Mouse (Mus musculus): ENCODE measurements around the gene Zkscan14. TPM values are rescaled to one million over a fixed set of nuclear protein-coding genes. Genes with fewer than 3 reads are reported as not detected.

The Zkscan14 gene
- polyA plus RNA-seq, 1 experiment from 2014 or later: 5.5 TPM

- ATAC-seq: no peak
- TF ChIP-seq CTCF (IDR thresholded peaks at IDR 0.05; ENCODE audit: low read depth): no peak
- no peak for TF ChIP-seq EP300 (IDR thresholded peaks at IDR 0.05; ENCODE audit: low read depth)
- Histone ChIP-seq H3K27me3 (ENCODE audit: insufficient read depth, low read length) (no peaks in the 10 kb centered on the region), H3K4me1 (ENCODE audit: insufficient read depth) (no peaks in the 10 kb centered on the region), H3K36me3 (replicated peaks; ENCODE audit: insufficient read depth, low read length) (peaks cover 91% of the 10 kb centered on the region), H3K9ac (replicated peaks) (no peak overlapping the region), H3K4me2 (ENCODE audit: low read depth, low read length) (no peak overlapping the region), H3K27ac (ENCODE audit: low read depth) (no peak overlapping the region), H3K4me3 (ENCODE audit: low read depth, low read length) (no peak overlapping the region), H3K9me3 (ENCODE audit: low read length) (no peaks in the 10 kb centered on the region)
- no peak for DNase-seq
- WGBS (ENCODE audit: insufficient replicate concordance): 82% methylated on average over 5 of the region's 5 CpGs
Observed at GRCm38 (mm10) chr5:145147748-145148147, 53.9 kb downstream of the Zkscan14 start.

Other genes starting within 250 kb of the Zkscan14 start
- gene Smurf1, start 236.0 kb downstream of the Zkscan14 start, polyA plus RNA-seq (2015; fragmentation: Nextera tagmentation; extraction: Ambion mirVana): 2.1 and 2.2 TPM in 2 replicates
- gene Gm4871, start 169.1 kb downstream of the Zkscan14 start, polyA plus RNA-seq (2015; fragmentation: Nextera tagmentation; extraction: Ambion mirVana): not detected in 2 replicates
- not detected in 2 replicates for gene 1700018F24Rik, start 158.9 kb downstream of the Zkscan14 start, polyA plus RNA-seq (2015; fragmentation: Nextera tagmentation; extraction: Ambion mirVana)
- gene Arpc1a, start 118.0 kb downstream of the Zkscan14 start, polyA plus RNA-seq (2015; fragmentation: Nextera tagmentation; extraction: Ambion mirVana): 49.1 and 51.1 TPM in 2 replicates
- not detected in 2 replicates for gene Kpna7, start 117.8 kb downstream of the Zkscan14 start, polyA plus RNA-seq (2015; fragmentation: Nextera tagmentation; extraction: Ambion mirVana)
- 157 and 181 TPM in 2 replicates for gene Arpc1b, start 87.7 kb downstream of the Zkscan14 start, polyA plus RNA-seq (2015; fragmentation: Nextera tagmentation; extraction: Ambion mirVana)
- gene Pdap1, start 61.6 kb downstream of the Zkscan14 start, polyA plus RNA-seq (2015; fragmentation: Nextera tagmentation; extraction: Ambion mirVana): 32.5 and 34.0 TPM in 2 replicates
- gene Bud31, start 61.5 kb downstream of the Zkscan14 start, polyA plus RNA-seq (2015; fragmentation: Nextera tagmentation; extraction: Ambion mirVana): 94.8 and 97.2 TPM in 2 replicates
- 4.4 and 5.5 TPM in 2 replicates for gene Ptcd1, start 34.8 kb downstream of the Zkscan14 start, polyA plus RNA-seq (2015; fragmentation: Nextera tagmentation; extraction: Ambion mirVana)
- gene Cpsf4, start 34.7 kb downstream of the Zkscan14 start, polyA plus RNA-seq (2015; fragmentation: Nextera tagmentation; extraction: Ambion mirVana): 18.1 and 19.3 TPM in 2 replicates
- gene Atp5j2, start 9.8 kb downstream of the Zkscan14 start, polyA plus RNA-seq (2015; fragmentation: Nextera tagmentation; extraction: Ambion mirVana): 411 and 425 TPM in 2 replicates
- 2.8 and 3.8 TPM in 2 replicates for gene Zkscan5, start 2.7 kb upstream of the Zkscan14 start, polyA plus RNA-seq (2015; fragmentation: Nextera tagmentation; extraction: Ambion mirVana)
- gene Zfp655, start 29.8 kb upstream of the Zkscan14 start, polyA plus RNA-seq (2015; fragmentation: Nextera tagmentation; extraction: Ambion mirVana): 25.4 and 27.4 TPM in 2 replicates
- 0.22 and 0.25 TPM in 2 replicates for gene Zscan25, start 78.6 kb upstream of the Zkscan14 start, polyA plus RNA-seq (2015; fragmentation: Nextera tagmentation; extraction: Ambion mirVana)
- 1.0 and 1.2 TPM in 2 replicates for gene Cyp3a57, start 143.4 kb upstream of the Zkscan14 start, polyA plus RNA-seq (2015; fragmentation: Nextera tagmentation; extraction: Ambion mirVana)